Mouse (Mus musculus) ES-CJ7 (cell line): ENCODE measurements at regions not wholly inside any gene's neighbourhood (a gene's known extent, or its start where the extent isn't known, plus 50 kb on each side); places are given as distances from the start of the nearest gene placed in this dataset.

Source experiments
- DNase-seq: peaks from one replicate; pipeline ENCODE4 v3.0.0; 2011; ENCODE audit warnings: low read depth, low spot score

GRCm38 (mm10) chr10:6053207-6053606 lies 131.0 kb upstream of the Rgs17 start:
- DNase-seq: no peak

GRCm38 (mm10) chr10:6043358-6043757 lies 121.2 kb upstream of the Rgs17 start:
- no peak for DNase-seq

- no peak for DNase-seq
Observed at GRCm38 (mm10) chr10:6039771-6040170, 117.6 kb upstream of the Rgs17 start.

- DNase-seq: peak; percentile 75
Observed at GRCm38 (mm10) chr10:6035792-6036487, 113.7 kb upstream of the Rgs17 start.

- no peak for DNase-seq
Observed at GRCm38 (mm10) chr10:6032469-6032868, 110.3 kb upstream of the Rgs17 start.

- DNase-seq: no peak
Observed at GRCm38 (mm10) chr10:6027551-6027950, 105.4 kb upstream of the Rgs17 start.

- DNase-seq: no peak
Observed at GRCm38 (mm10) chr10:6026317-6026716, 104.1 kb upstream of the Rgs17 start.

- DNase-seq: no peak
Observed at GRCm38 (mm10) chr10:6022609-6023283, 100.5 kb upstream of the Rgs17 start.

GRCm38 (mm10) chr10:6020944-6021684 lies 98.9 kb upstream of the Rgs17 start:
- DNase-seq: peak; percentile 4

GRCm38 (mm10) chr10:6013743-6014142 lies 91.5 kb upstream of the Rgs17 start:
- DNase-seq: no peak

GRCm38 (mm10) chr10:6011541-6011940 lies 89.3 kb upstream of the Rgs17 start:
- no peak for DNase-seq

- DNase-seq: no peak
Observed at GRCm38 (mm10) chr10:6011029-6011428, 88.8 kb upstream of the Rgs17 start.

GRCm38 (mm10) chr10:6007238-6007972 lies 85.2 kb upstream of the Rgs17 start:
- DNase-seq: no peak

- DNase-seq: no peak
Observed at GRCm38 (mm10) chr10:5981433-5981832, 59.2 kb upstream of the Rgs17 start.

GRCm38 (mm10) chr10:5978534-5978933 lies 56.3 kb upstream of the Rgs17 start:
- DNase-seq: no peak
